Mouse (Mus musculus) ES-E14 (cell line): ENCODE results near the gene Rnf39. TPM values are rescaled to one million over a fixed set of nuclear protein-coding genes. Genes with fewer than 3 reads are reported as not detected.

ENCODE experiments used
- DNase-seq: peaks from one replicate; pipeline ENCODE4 v3.0.0-alpha.2; 2013; ENCODE audit warnings: low read depth, low spot score
- H3K27ac ChIP-seq: 2 replicates; pipeline ENCODE4 v1.5.1; 2012; ENCODE audit warnings: low read depth, mild to moderate bottlenecking, low read length, moderate library complexity, mixed read lengths; ENCODE audit not compliant: poor library complexity, insufficient read depth, severe bottlenecking
- H3K36me3 ChIP-seq: 2 replicates; pipeline ENCODE4 v1.6.1; 2012; ENCODE audit warnings: mild to moderate bottlenecking, low read length, moderate library complexity, mixed read lengths; ENCODE audit not compliant: control insufficient read depth, poor library complexity, insufficient read depth, severe bottlenecking
- H3K4me1 ChIP-seq, 2 experiments: fragments of 150-350 bp in 1 of 2; sonication (generic) in 1 of 2; 2 replicates each; pipeline ENCODE4 v1.6.1; 2012; ENCODE audit warnings: low read length in 2 of 2, mild to moderate bottlenecking in 1 of 2, mixed read lengths in 1 of 2; ENCODE audit not compliant: control insufficient read depth in 2 of 2, insufficient read depth in 2 of 2, poor library complexity in 1 of 2
- H3K4me3 ChIP-seq, 2 experiments: fragments of 150-350 bp in 1 of 2; sonication (generic) in 1 of 2; 2 replicates each; pipeline ENCODE4 v1.5.1; 2012; ENCODE audit warnings: low read length in 2 of 2, low read depth in 1 of 2, mild to moderate bottlenecking in 1 of 2, mixed read lengths in 1 of 2; ENCODE audit not compliant: insufficient read depth in 1 of 2, poor library complexity in 1 of 2, severe bottlenecking in 1 of 2
- H3K9ac ChIP-seq: 2 replicates; pipeline ENCODE4 v1.6.1; 2012; ENCODE audit warnings: low read depth, mild to moderate bottlenecking, low read length, mixed read lengths; ENCODE audit not compliant: poor library complexity, insufficient read depth, severe bottlenecking
- H3K9me3 ChIP-seq: fragments of 150-350 bp; sonication (generic); 2 replicates; pipeline ENCODE4 v1.6.1; 2012; ENCODE audit warnings: low read depth, mild to moderate bottlenecking, low read length; ENCODE audit not compliant: control insufficient read depth, insufficient read depth
- CHD2 ChIP-seq: IDR thresholded peaks from 2 replicates; pipeline ENCODE4 v1.6.1; 2014; ENCODE audit warnings: mild to moderate bottlenecking, low read depth, low read length, inconsistent platforms
- HCFC1 ChIP-seq: IDR thresholded peaks from 2 replicates; pipeline ENCODE4 v1.6.1; 2012; ENCODE audit warnings: low read length, inconsistent platforms, borderline replicate concordance; ENCODE audit not compliant: insufficient read depth
- MAFK ChIP-seq: IDR thresholded peaks from 2 replicates; pipeline ENCODE4 v1.6.1; 2014; ENCODE audit warnings: mild to moderate bottlenecking, low read depth, low read length, inconsistent platforms; ENCODE audit not compliant: insufficient read depth
- ZC3H11A ChIP-seq: IDR thresholded peaks from 2 replicates; pipeline ENCODE4 v1.6.1; 2012; ENCODE audit warnings: low read depth, mild to moderate bottlenecking, inconsistent platforms, low read length, borderline replicate concordance
- ZNF384 ChIP-seq: IDR thresholded peaks from 2 replicates; pipeline ENCODE4 v1.6.1; 2012; ENCODE audit warnings: low read depth, low read length, inconsistent platforms
- in situ Hi-C, 2 experiments: fragments of 600-800 bp; cut with MboI; formaldehyde crosslinking; loops; one replicate each; pipeline ENCODE4 v1.15.1; 2025; ENCODE audit warnings: low sequenced_read_pairs in 2 of 2, inconsistent platforms in 1 of 2; ENCODE audit not compliant: unreplicated experiment in 2 of 2
- total RNA-seq: library from RNA; depleted of rRNA; stranded (reverse); fragments of 300-350 nt; gene quantifications from 2 replicates; pipeline ENCODE4 v1.2.3, GENCODE M21; 2012

Gene Rnf39
- total RNA-seq, 1 experiment: 1.9 TPM

GRCm38 (mm10) chr17:36938056-36938455 lies 4.7 kb upstream of the Rnf39 start:
- no peak overlapping the region for H3K27ac ChIP-seq
- in situ Hi-C loops: no loop called here
- peaks cover under 1 to 6% of the 10 kb centered on the region in 2 experiments; a peak in 2 of 4 replicates for H3K4me1 ChIP-seq
- TF ChIP-seq MAFK: no peak
- TF ChIP-seq HCFC1: no peak
- TF ChIP-seq ZNF384: no peak
- no peak for TF ChIP-seq ZC3H11A
- no peaks in the 10 kb centered on the region for H3K9me3 ChIP-seq
- no peak for DNase-seq
- no peak overlapping the region for H3K4me3 ChIP-seq
- no peaks in the 10 kb centered on the region for H3K36me3 ChIP-seq
- no peak overlapping the region for H3K9ac ChIP-seq

- DNase-seq: no peak
- TF ChIP-seq HCFC1: no peak
- no peak for TF ChIP-seq CHD2
- no peak for TF ChIP-seq ZNF384
- no peak for TF ChIP-seq ZC3H11A
- no peak for TF ChIP-seq MAFK
These were observed 327 bp upstream of the Rnf39 start for GRCm38 (mm10) chr17:36942391-36942790.

GRCm38 (mm10) chr17:36943691-36944090 lies 973 bp downstream of the Rnf39 start:
- Histone ChIP-seq H3K4me3 (peak overlapping the region; percentile 43 to 62), H3K27ac (no peak overlapping the region), H3K9ac (peak overlapping the region; percentile 44; the same call in 1 of the 2 replicates), H3K4me1 (peaks cover 0 to 22% of the 10 kb centered on the region in 2 experiments; a peak in 2 of 4 replicates), H3K9me3 (no peaks in the 10 kb centered on the region), H3K36me3 (peaks cover under 1% of the 10 kb centered on the region)
- in situ Hi-C loops: no loop called here
- TF ChIP-seq MAFK: no peak
- no peak for TF ChIP-seq CHD2
- TF ChIP-seq ZC3H11A: no peak
- DNase-seq: no peak

More at GRCm38 (mm10) chr17:36942391-36942790, 327 bp upstream of the Rnf39 start:
- Histone ChIP-seq H3K4me3 (peak overlapping the region; percentile 43 to 62; a peak in 2 of 4 replicates), H3K4me1 (peaks cover 0 to 22% of the 10 kb centered on the region in 2 experiments; a peak in 2 of 4 replicates), H3K36me3 (no peaks in the 10 kb centered on the region; the same call in 1 of the 2 replicates), H3K9me3 (no peaks in the 10 kb centered on the region), H3K27ac (no peak overlapping the region), H3K9ac (0 out of 2 replicates have a peak overlapping the region, but pooled peaks have one; percentile 64)
- in situ Hi-C loops: no loop called here

GRCm38 (mm10) chr17:36944121-36944775 lies 1.5 kb downstream of the Rnf39 start:
- Histone ChIP-seq H3K9me3 (no peaks in the 10 kb centered on the region), H3K4me3 (peak overlapping the region in 1 of 2 experiments; percentile 62; a peak in 1 of 4 replicates), H3K27ac (no peak overlapping the region), H3K36me3 (peaks cover 6% of the 10 kb centered on the region), H3K4me1 (peaks cover 0 to 22% of the 10 kb centered on the region in 2 experiments; a peak in 2 of 4 replicates), H3K9ac (no peak overlapping the region)
- no peak for TF ChIP-seq CHD2
- TF ChIP-seq ZNF384: no peak
- TF ChIP-seq ZC3H11A: no peak
- no peak for TF ChIP-seq HCFC1
- no peak for TF ChIP-seq MAFK
- no peak for DNase-seq
- in situ Hi-C loops: no loop called here
